Mouse (Mus musculus) 3134 (cell line): ENCODE data around the gene Nrarp.

Source experiments
- DNase-seq: peaks from one replicate; pipeline ENCODE4 v3.0.0-alpha.2; 2011; ENCODE audit warnings: low spot score; ENCODE audit not compliant: insufficient read length; ENCODE audit errors: extremely low read depth

The Nrarp gene

GRCm38 (mm10) chr2:25180478-25180903 lies at the start of gene Nrarp:
TSS of gene Nrarp (plus strand) at chr2:25180758.
- DNase-seq, result no peak

GRCm38 (mm10) chr2:25131601-25132000 lies 49.0 kb upstream of the Nrarp start:
- no peak for DNase-seq

- no peak for DNase-seq
Measured at GRCm38 (mm10) chr2:25137832-25138231, 42.7 kb upstream of the Nrarp start.

- no peak for DNase-seq
Measured at GRCm38 (mm10) chr2:25141185-25141584, 39.4 kb upstream of the Nrarp start.

GRCm38 (mm10) chr2:25141921-25142320 lies 38.6 kb upstream of the Nrarp start:
- no peak for DNase-seq

- DNase-seq, result peak; percentile 88
Measured at GRCm38 (mm10) chr2:25145346-25145745, 35.2 kb upstream of the Nrarp start.

- no peak for DNase-seq
Measured at GRCm38 (mm10) chr2:25147398-25147797, 33.2 kb upstream of the Nrarp start.

GRCm38 (mm10) chr2:25147892-25148291 lies 32.7 kb upstream of the Nrarp start:
- DNase-seq, result no peak

GRCm38 (mm10) chr2:25149643-25150042 lies 30.9 kb upstream of the Nrarp start:
- peak; percentile 40 for DNase-seq

GRCm38 (mm10) chr2:25151280-25151956 lies 29.1 kb upstream of the Nrarp start:
- DNase-seq, result no peak

GRCm38 (mm10) chr2:25156177-25156576 lies 24.4 kb upstream of the Nrarp start:
- DNase-seq, result no peak

GRCm38 (mm10) chr2:25156990-25157389 lies 23.6 kb upstream of the Nrarp start:
- no peak for DNase-seq

- DNase-seq, result peak; percentile 25
Measured at GRCm38 (mm10) chr2:25157655-25158054, 22.9 kb upstream of the Nrarp start.

- no peak for DNase-seq
Measured at GRCm38 (mm10) chr2:25167481-25167880, 13.1 kb upstream of the Nrarp start.

- DNase-seq, result no peak
Measured at GRCm38 (mm10) chr2:25167919-25168664, 12.5 kb upstream of the Nrarp start.

GRCm38 (mm10) chr2:25168665-25168978 lies 11.9 kb upstream of the Nrarp start:
- no peak for DNase-seq

GRCm38 (mm10) chr2:25169778-25170177 lies 10.8 kb upstream of the Nrarp start:
- DNase-seq, result no peak

- no peak for DNase-seq
Measured at GRCm38 (mm10) chr2:25170326-25171100, 10.0 kb upstream of the Nrarp start.

GRCm38 (mm10) chr2:25171101-25171768 lies 9.3 kb upstream of the Nrarp start:
- no peak for DNase-seq

- DNase-seq, result no peak
Measured at GRCm38 (mm10) chr2:25171769-25172153, 8.8 kb upstream of the Nrarp start.

- peak; percentile 80 for DNase-seq
Measured at GRCm38 (mm10) chr2:25172629-25173028, 7.9 kb upstream of the Nrarp start.
